Mouse (Mus musculus): ENCODE data around the gene Otc. TPM values are rescaled to one million over a fixed set of nuclear protein-coding genes. Genes with fewer than 3 reads are reported as not detected.

Gene Otc
- total RNA-seq, 2 experiments from 2014 or later, result not detected

Other genes starting within 250 kb of the Otc start
- 0.23 TPM in 1 of 2 replicates, not detected in the other for gene Srpx, start 134.6 kb upstream of the Otc start, total RNA-seq (2015)
- 0.15 and 0.37 TPM in 2 replicates for gene Srpx, start 134.6 kb upstream of the Otc start, total RNA-seq (2017)
- 2.1 and 2.2 TPM in 2 replicates for gene Rpgr, start 35.4 kb upstream of the Otc start, total RNA-seq (2015)
- gene Rpgr, start 35.4 kb upstream of the Otc start, total RNA-seq (2017), result 2.6 and 4.1 TPM in 2 replicates
- gene Tspan7, start 232.9 kb downstream of the Otc start, total RNA-seq (2015), result 0.18 TPM in 1 of 2 replicates, not detected in the other
- gene Tspan7, start 232.9 kb downstream of the Otc start, total RNA-seq (2017), result not detected in 2 replicates